13 mouse cellular contexts compared by ENCODE assay signal in the genomic region with DNA sequence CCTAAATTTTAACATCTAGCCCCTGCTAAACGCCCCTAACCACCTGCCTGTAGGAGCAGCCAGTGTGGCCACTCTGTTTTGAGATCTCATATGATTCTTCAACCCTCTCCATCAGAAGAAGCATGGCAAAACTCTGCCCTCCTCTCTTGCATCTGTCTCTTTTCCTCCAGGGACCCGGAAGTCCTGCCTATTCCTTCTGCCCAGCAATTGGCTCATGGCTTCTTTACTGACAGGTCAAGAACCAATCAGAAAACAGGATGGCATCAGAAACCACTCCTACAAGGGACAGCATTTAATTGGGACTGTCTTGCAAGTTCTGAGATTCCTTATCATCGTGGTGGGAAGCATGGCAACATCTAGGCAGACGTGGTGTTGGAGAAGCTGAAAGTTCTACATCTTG. TPM values are rescaled to one million over a fixed set of nuclear protein-coding genes. Genes with fewer than 3 reads are reported as not detected.
DNase-seq lines count a peak whose midpoint lies in the region; ATAC-seq and TF ChIP-seq lines count a peak whose summit lies in the region.
"Had no signal": no experiment of that assay in that cellular context is flagged by ENCODE, and none has a peak within 500 bp of the region (broad histone marks: within the 10 kb centered on the region; RNA-seq: fewer than 3 reads in every experiment).

No protein-coding gene starts in this region.

- 0 out of 2 replicates have a peak overlapping the region, but pooled peaks have one; percentile 3 for H3K4me2 ChIP-seq in limb, embryonic 13.5 days (replicated peaks)
- H3K4me2 ChIP-seq in midbrain, embryonic 13.5 days (replicated peaks) = peak overlapping the region; percentile 14; the same call in 1 of the 2 replicates
- H3K4me2 ChIP-seq: embryonic facial prominence, embryonic 15.5 days had no signal

- no peaks in the 10 kb centered on the region for H3K27me3 ChIP-seq in limb, embryonic 13.5 days
- H3K27me3 ChIP-seq in limb, embryonic 10.5 days (ENCODE audit: low read depth, poor library complexity, severe bottlenecking) = no peaks in the 10 kb centered on the region
- no peaks in the 10 kb centered on the region for H3K27me3 ChIP-seq in ES-Bruce4 (ENCODE audit: control insufficient read depth, insufficient read depth, low read length, poor library complexity, severe bottlenecking)
- H3K27me3 ChIP-seq in midbrain, embryonic 13.5 days = no peaks in the 10 kb centered on the region
- H3K27me3 ChIP-seq: embryonic facial prominence, embryonic 15.5 days had no signal

- H3K27ac ChIP-seq in limb, embryonic 13.5 days = no peak overlapping the region
- no peak overlapping the region for H3K27ac ChIP-seq in limb, embryonic 10.5 days
- peak overlapping the region; percentile 51 for H3K27ac ChIP-seq in ES-Bruce4 (ENCODE audit: insufficient read depth, low read length)
- H3K27ac ChIP-seq in midbrain, embryonic 13.5 days = no peak overlapping the region
- H3K27ac ChIP-seq: embryonic facial prominence, embryonic 15.5 days had no signal

- H3K9ac ChIP-seq in limb, embryonic 13.5 days = no peak overlapping the region
- H3K9ac ChIP-seq in ES-Bruce4 (ENCODE audit: low read depth, poor library complexity, severe bottlenecking) = peak overlapping the region; percentile 96
- no peak overlapping the region for H3K9ac ChIP-seq in midbrain, embryonic 13.5 days (replicated peaks)
- H3K9ac ChIP-seq: embryonic facial prominence, embryonic 15.5 days had no signal

- intact Hi-C loops in left cerebral cortex, postnatal 25 days (cut with DNase I) = no loop called here

- WGBS in limb, embryonic 13.5 days = 46% methylated on average over 4 of the region's 4 CpGs
- WGBS in limb, embryonic 10.5 days = 54% methylated on average over 4 of the region's 4 CpGs
- WGBS in midbrain, embryonic 13.5 days = 41% methylated on average over 4 of the region's 4 CpGs

- ATAC-seq in limb, embryonic 13.5 days (ENCODE audit: low FRiP score, low read depth) = no peak
- ATAC-seq in midbrain, embryonic 13.5 days = 0 out of 2 replicates have a peak, but pooled peaks have one; percentile 14
- ATAC-seq: inflammation-experienced regulatory T-cells, adult 6 months had no signal

- TF ChIP-seq POLR2A in ES-Bruce4 (IDR thresholded peaks at IDR 0.05; ENCODE audit: insufficient read depth, low read length) = peak; percentile 78

- no peak for TF ChIP-seq CTCF in ES-Bruce4 (IDR thresholded peaks at IDR 0.05; ENCODE audit: low read depth, low read length)

- no peak for TF ChIP-seq EP300 in ES-Bruce4 (IDR thresholded peaks at IDR 0.05; ENCODE audit: insufficient read depth, low read depth, low read length)

- H3K9me3 ChIP-seq in limb, embryonic 13.5 days = no peaks in the 10 kb centered on the region
- no peaks in the 10 kb centered on the region for H3K9me3 ChIP-seq in limb, embryonic 10.5 days (replicated peaks)
- H3K9me3 ChIP-seq in ES-Bruce4 (replicated peaks; ENCODE audit: control insufficient read depth, insufficient read depth, low read length, poor library complexity, severe bottlenecking) = no peaks in the 10 kb centered on the region
- H3K9me3 ChIP-seq in midbrain, embryonic 13.5 days = no peaks in the 10 kb centered on the region
- H3K9me3 ChIP-seq: embryonic facial prominence, embryonic 15.5 days had no signal

- DNase-seq in limb, embryonic 10.5 days (ENCODE audit: low spot score) = no peak
- peak; percentile 96 for DNase-seq in R1 (ENCODE audit: low read depth, low spot score)
- no peak for DNase-seq in left cerebral cortex, postnatal 25 days (ENCODE audit: low spot score in 2 of 2)
- no peak for DNase-seq in right cerebral cortex, adult 18-20 months
- DNase-seq: cerebellum, adult 9-11 months; kidney, postnatal 4 days; left cerebral cortex, postnatal 4 days; thymus, adult 2 months had no signal

- peaks cover 7% of the 10 kb centered on the region; the same call in 1 of the 2 replicates for H3K4me1 ChIP-seq in limb, embryonic 13.5 days
- H3K4me1 ChIP-seq in limb, embryonic 10.5 days = peaks cover 3% of the 10 kb centered on the region; the same call in 1 of the 2 replicates
- H3K4me1 ChIP-seq in ES-Bruce4 (ENCODE audit: control insufficient read depth, insufficient read depth, low read length) = peaks cover 2% of the 10 kb centered on the region
- H3K4me1 ChIP-seq in midbrain, embryonic 13.5 days (replicated peaks) = no peaks in the 10 kb centered on the region
- H3K4me1 ChIP-seq: embryonic facial prominence, embryonic 15.5 days had no signal

- H3K36me3 ChIP-seq in limb, embryonic 13.5 days = no peaks in the 10 kb centered on the region
- no peaks in the 10 kb centered on the region for H3K36me3 ChIP-seq in limb, embryonic 10.5 days
- no peaks in the 10 kb centered on the region for H3K36me3 ChIP-seq in ES-Bruce4 (ENCODE audit: control insufficient read depth, insufficient read depth, low read length, poor library complexity, severe bottlenecking)
- no peaks in the 10 kb centered on the region for H3K36me3 ChIP-seq in midbrain, embryonic 13.5 days
- H3K36me3 ChIP-seq: embryonic facial prominence, embryonic 15.5 days had no signal

- H3K4me3 ChIP-seq in limb, embryonic 13.5 days = no peak overlapping the region
- H3K4me3 ChIP-seq in limb, embryonic 10.5 days = no peak overlapping the region
- H3K4me3 ChIP-seq in ES-Bruce4 (ENCODE audit: low read depth, low read length) = peak overlapping the region; percentile 100
- H3K4me3 ChIP-seq in midbrain, embryonic 13.5 days (replicated peaks) = no peak overlapping the region; the same call in 1 of the 2 replicates
- H3K4me3 ChIP-seq: embryonic facial prominence, embryonic 15.5 days had no signal

RNA-seq across cellular contexts. Expression of a gene that starts 11.5 kb away (rescaled TPM):
- 74.0 and 77.5 TPM in 2 replicates for polyA plus RNA-seq in limb, embryonic 13.5 days (2015; fragmentation: Nextera tagmentation; extraction: Ambion mirVana)
- polyA plus RNA-seq in limb, embryonic 10.5 days (2016; fragmentation: Nextera tagmentation; extraction: Ambion mirVana) = 46.3 and 54.4 TPM in 2 replicates
- polyA plus RNA-seq in ES-Bruce4 (2011; ENCODE audit: insufficient read depth, insufficient read length, low read depth, missing spikeins) = 178 and 190 TPM in 2 replicates
- 13.9 and 16.0 TPM in 2 replicates for polyA plus RNA-seq in midbrain, embryonic 13.5 days (2015; fragmentation: Nextera tagmentation; extraction: Ambion mirVana)
- 100 to 1,000 TPM; 179 to 206 TPM for total RNA-seq in left cerebral cortex, postnatal 25 days (2021)

RNA-seq across cellular contexts. Expression of a gene that starts 57.5 kb away (rescaled TPM):
- 56.6 and 62.8 TPM in 2 replicates for polyA plus RNA-seq in limb, embryonic 13.5 days (2015; fragmentation: Nextera tagmentation; extraction: Ambion mirVana)
- polyA plus RNA-seq in limb, embryonic 10.5 days (2016; fragmentation: Nextera tagmentation; extraction: Ambion mirVana) = 30.2 and 33.0 TPM in 2 replicates
- polyA plus RNA-seq in ES-Bruce4 (2011; ENCODE audit: insufficient read depth, insufficient read length, low read depth, missing spikeins) = 88.1 and 98.9 TPM in 2 replicates
- polyA plus RNA-seq in midbrain, embryonic 13.5 days (2015; fragmentation: Nextera tagmentation; extraction: Ambion mirVana) = 12.5 and 14.8 TPM in 2 replicates
- total RNA-seq in left cerebral cortex, postnatal 25 days (2021) = 10 to 100 TPM; 20.0 to 20.3 TPM
